8 mouse cellular contexts compared by ENCODE assay signal in the genomic region with DNA sequence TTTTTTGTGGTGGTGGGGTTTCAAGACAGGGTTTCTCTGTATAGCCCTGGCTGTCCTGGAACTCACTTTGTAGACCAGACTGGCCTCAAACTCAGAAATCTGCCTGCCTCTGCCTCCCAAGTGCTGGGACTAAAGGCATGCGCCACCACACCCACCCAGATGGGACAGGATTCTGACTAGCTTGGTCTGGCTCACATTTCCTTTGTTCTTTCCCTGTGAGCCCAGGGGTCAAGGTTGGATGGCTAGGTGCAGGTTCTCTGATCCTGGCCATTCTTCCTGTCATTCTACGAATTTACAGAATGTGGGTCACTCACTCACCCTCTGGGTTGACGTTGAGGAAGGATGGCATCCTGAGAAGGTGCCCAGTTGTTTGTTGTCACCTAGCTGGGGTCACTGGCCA.
DNase-seq lines count a peak whose midpoint lies in the region; ATAC-seq and TF ChIP-seq lines count a peak whose summit lies in the region.
"Not testable (repeated sequence)": the region's sequence is repeated elsewhere in the genome, so short reads cannot be mapped to it uniquely, and the experiment has no call there.

No protein-coding gene starts in this region.

- 60% methylated on average over 3 of the region's 3 CpGs for WGBS in embryonic facial prominence, embryonic 11.5 days
- WGBS in forebrain, embryonic 16.5 days = 61% methylated on average over 3 of the region's 3 CpGs
- 54% methylated on average over 3 of the region's 3 CpGs for WGBS in hindbrain, embryonic 10.5 days
- 47% methylated on average over 3 of the region's 3 CpGs for WGBS in kidney, embryonic 14.5 days
- 50% methylated on average over 3 of the region's 3 CpGs for WGBS in liver, embryonic 11.5 days
- 63% methylated on average over 3 of the region's 3 CpGs for WGBS in midbrain, embryonic 12.5 days
- 80% methylated on average over 3 of the region's 3 CpGs for WGBS in stomach, embryonic 14.5 days

- not testable (repeated sequence) for H3K27ac ChIP-seq in CH12.LX (ENCODE audit: insufficient read depth, low read depth)
- H3K27ac ChIP-seq in embryonic facial prominence, embryonic 11.5 days (replicated peaks; ENCODE audit: low read depth, low read length) = peak overlapping the region; percentile 77
- peak overlapping the region; percentile 87 for H3K27ac ChIP-seq in forebrain, embryonic 16.5 days (ENCODE audit: low read length)
- peak overlapping the region; percentile 94 for H3K27ac ChIP-seq in hindbrain, embryonic 10.5 days
- H3K27ac ChIP-seq in kidney, embryonic 14.5 days (ENCODE audit: low read depth, low read length) = peak overlapping the region; percentile 37; the same call in 1 of the 2 replicates
- H3K27ac ChIP-seq in liver, embryonic 11.5 days (ENCODE audit: low read depth, low read length) = peak overlapping the region; percentile 66; the same call in 1 of the 2 replicates
- peak overlapping the region; percentile 87 for H3K27ac ChIP-seq in midbrain, embryonic 12.5 days (replicated peaks)
- peak overlapping the region; percentile 71; the same call in 1 of the 2 replicates for H3K27ac ChIP-seq in stomach, embryonic 14.5 days (ENCODE audit: low read length)

- not testable (repeated sequence) for H3K36me3 ChIP-seq in CH12.LX (replicated peaks in 1 of 2; ENCODE audit: control insufficient read depth in 1 of 2, insufficient read depth in 1 of 2, low read length in 1 of 2); embryonic facial prominence, embryonic 11.5 days (replicated peaks; ENCODE audit: control insufficient read depth, insufficient read depth, low read depth, low read length); forebrain, embryonic 16.5 days (ENCODE audit: control insufficient read depth, insufficient read depth); hindbrain, embryonic 10.5 days; kidney, embryonic 14.5 days (ENCODE audit: control insufficient read depth, insufficient read depth, low read length); liver, embryonic 11.5 days (ENCODE audit: control insufficient read depth, insufficient read depth, low read length); midbrain, embryonic 12.5 days; stomach, embryonic 14.5 days (ENCODE audit: control insufficient read depth, insufficient read depth, low read length)

- dilution Hi-C loops in CH12.LX (cut with MboI; ENCODE audit: extremely low pct_ligation_motif_present, extremely low pct_unique_long_range_greater_than_20kb, low sequenced_read_pairs) = not testable (repeated sequence)

- peak overlapping the region; percentile 27; the same call in 1 of the 2 replicates for H3K9ac ChIP-seq in CH12.LX (ENCODE audit: insufficient read depth, low read depth)
- not testable (repeated sequence) for H3K9ac ChIP-seq in embryonic facial prominence, embryonic 11.5 days (replicated peaks; ENCODE audit: low read length); forebrain, embryonic 16.5 days (replicated peaks; ENCODE audit: low read depth, low read length); kidney, embryonic 14.5 days (ENCODE audit: low read depth, low read length); liver, embryonic 11.5 days (ENCODE audit: low read depth, low read length); stomach, embryonic 14.5 days (replicated peaks; ENCODE audit: low read depth, low read length)
- H3K9ac ChIP-seq in midbrain, embryonic 12.5 days (replicated peaks) = 0 out of 2 replicates have a peak overlapping the region, but pooled peaks have one; percentile 39

- not testable (repeated sequence) for DNase-seq in CH12.LX (ENCODE audit: extremely low read depth); embryonic facial prominence, embryonic 11.5 days (ENCODE audit: low spot score); hindbrain, embryonic 10.5 days (ENCODE audit: low spot score); liver, embryonic 11.5 days (ENCODE audit: low spot score)

- in situ Hi-C loops in CH12.LX (cut with MboI; ENCODE audit: low pct_ligation_motif_present, low pct_unique_long_range_greater_than_20kb, low sequenced_read_pairs) = loop anchor here (5.0 to 10.0 kb wide), 2 partner anchors 181 to 278 kb away; no protein-coding TSS in a partner anchor

- H3K4me3 ChIP-seq in CH12.LX (replicated peaks in 1 of 3; ENCODE audit: low read depth in 2 of 3, low read length in 2 of 3, poor library complexity in 1 of 3); embryonic facial prominence, embryonic 11.5 days (ENCODE audit: low read depth, low read length); forebrain, embryonic 16.5 days (replicated peaks; ENCODE audit: low read length); hindbrain, embryonic 10.5 days; kidney, embryonic 14.5 days (ENCODE audit: low read length); liver, embryonic 11.5 days (ENCODE audit: low read depth, low read length); midbrain, embryonic 12.5 days; stomach, embryonic 14.5 days (ENCODE audit: low read depth, low read length): not testable (repeated sequence)

- H3K4me1 ChIP-seq in CH12.LX (ENCODE audit: control insufficient read depth in 1 of 2, insufficient read depth in 2 of 2) = peaks cover 31 to 70% of the 10 kb centered on the region in 2 experiments
- H3K4me1 ChIP-seq in embryonic facial prominence, embryonic 11.5 days (ENCODE audit: control insufficient read depth, insufficient read depth, low read length) = peaks cover 25% of the 10 kb centered on the region
- peaks cover 29% of the 10 kb centered on the region for H3K4me1 ChIP-seq in forebrain, embryonic 16.5 days (replicated peaks; ENCODE audit: control insufficient read depth, insufficient read depth, low read length)
- H3K4me1 ChIP-seq in hindbrain, embryonic 10.5 days (replicated peaks) = peaks cover 93% of the 10 kb centered on the region
- H3K4me1 ChIP-seq in kidney, embryonic 14.5 days (ENCODE audit: control insufficient read depth, insufficient read depth, low read length) = peaks cover 30% of the 10 kb centered on the region
- peaks cover 49% of the 10 kb centered on the region for H3K4me1 ChIP-seq in liver, embryonic 11.5 days (replicated peaks; ENCODE audit: control insufficient read depth, insufficient read depth, low read length)
- peaks cover 62% of the 10 kb centered on the region for H3K4me1 ChIP-seq in midbrain, embryonic 12.5 days
- peaks cover 17% of the 10 kb centered on the region for H3K4me1 ChIP-seq in stomach, embryonic 14.5 days (ENCODE audit: control insufficient read depth, insufficient read depth, low read length)

- not testable (repeated sequence) for H3K79me2 ChIP-seq in CH12.LX (replicated peaks; ENCODE audit: control insufficient read depth, extremely low read depth, insufficient read depth, poor library complexity, severe bottlenecking)

- not testable (repeated sequence) for TF ChIP-seq CTCF in CH12.LX (conservative IDR thresholded peaks at IDR 0.05 in 1 of 2, IDR thresholded peaks at IDR 0.05 in 1 of 2; ENCODE audit: low read depth in 2 of 2, low read length in 2 of 2)

- 0 out of 2 replicates have a peak overlapping the region, but pooled peaks have one; percentile 12 for H3K4me2 ChIP-seq in CH12.LX (ENCODE audit: insufficient read depth, low read depth, poor library complexity, severe bottlenecking)
- H3K4me2 ChIP-seq in embryonic facial prominence, embryonic 11.5 days (ENCODE audit: low read depth, low read length); forebrain, embryonic 16.5 days (ENCODE audit: low read length); kidney, embryonic 14.5 days (replicated peaks; ENCODE audit: low read depth, low read length); liver, embryonic 11.5 days; midbrain, embryonic 12.5 days (replicated peaks); stomach, embryonic 14.5 days (replicated peaks; ENCODE audit: low read depth, low read length): not testable (repeated sequence)

- not testable (repeated sequence) for H3K27me3 ChIP-seq in CH12.LX (replicated peaks); embryonic facial prominence, embryonic 11.5 days (ENCODE audit: control insufficient read depth, insufficient read depth, low read length); forebrain, embryonic 16.5 days (replicated peaks; ENCODE audit: control insufficient read depth, insufficient read depth, low read length); kidney, embryonic 14.5 days (ENCODE audit: control insufficient read depth, insufficient read depth, low read length); liver, embryonic 11.5 days (replicated peaks; ENCODE audit: control insufficient read depth, insufficient read depth, low read length); stomach, embryonic 14.5 days (ENCODE audit: control insufficient read depth, insufficient read depth, low read length)
- peaks cover 62% of the 10 kb centered on the region for H3K27me3 ChIP-seq in hindbrain, embryonic 10.5 days (ENCODE audit: insufficient read depth, poor library complexity, severe bottlenecking)
- peaks cover 20% of the 10 kb centered on the region for H3K27me3 ChIP-seq in midbrain, embryonic 12.5 days

- ATAC-seq in embryonic facial prominence, embryonic 11.5 days (replicated peaks; ENCODE audit: insufficient number of reproducible peaks, low FRiP score, low TSS enrichment, low read depth); forebrain, embryonic 16.5 days; kidney, embryonic 14.5 days (ENCODE audit: low FRiP score, low TSS enrichment); liver, embryonic 11.5 days (replicated peaks; ENCODE audit: low FRiP score); midbrain, embryonic 12.5 days (ENCODE audit: low FRiP score, low read depth); stomach, embryonic 14.5 days (ENCODE audit: insufficient number of reproducible peaks, insufficient read depth, low FRiP score, low read depth): not testable (repeated sequence)

- not testable (repeated sequence) for TF ChIP-seq EP300 in CH12.LX (IDR thresholded peaks at IDR 0.05; ENCODE audit: low read length)

- peaks cover 19% of the 10 kb centered on the region for H3K9me3 ChIP-seq in CH12.LX (replicated peaks; ENCODE audit: low read length)
- not testable (repeated sequence) for H3K9me3 ChIP-seq in embryonic facial prominence, embryonic 11.5 days (replicated peaks; ENCODE audit: control insufficient read depth, low read length); forebrain, embryonic 16.5 days (ENCODE audit: control insufficient read depth, low read length); hindbrain, embryonic 10.5 days; kidney, embryonic 14.5 days (ENCODE audit: control insufficient read depth, low read length); liver, embryonic 11.5 days (ENCODE audit: control insufficient read depth, low read length); midbrain, embryonic 12.5 days; stomach, embryonic 14.5 days (ENCODE audit: control insufficient read depth, low read depth, low read length)

- TF ChIP-seq RAD21 in CH12.LX (IDR thresholded peaks at IDR 0.05; ENCODE audit: low read depth, low read length) = not testable (repeated sequence)

- TF ChIP-seq POLR2A in CH12.LX (IDR thresholded peaks at IDR 0.05; ENCODE audit: low read depth, low read length) = not testable (repeated sequence)
